Mouse (Mus musculus) CH12.LX (cell line): Measurements from ENCODE around the gene Arhgef12. TPM values are rescaled to one million over a fixed set of nuclear protein-coding genes. Genes with fewer than 3 reads are reported as not detected.

Experiments used
- DNase-seq: peaks from one replicate; pipeline ENCODE4 v3.0.0-alpha.2; 2013; ENCODE audit errors: extremely low read depth
- H3K27ac ChIP-seq: 2 replicates; pipeline ENCODE4 v1.5.1; 2012; ENCODE audit warnings: low read depth, mild to moderate bottlenecking, control low read depth, moderate library complexity; ENCODE audit not compliant: insufficient read depth
- H3K27me3 ChIP-seq: replicated peaks from 2 replicates; pipeline ENCODE3; 2012; ENCODE audit warnings: inconsistent platforms
- H3K36me3 ChIP-seq, 2 experiments: replicated peaks in 1 of 2; 2 replicates each; pipeline versions ENCODE3 to v1.6.1; 2012; ENCODE audit warnings: inconsistent platforms in 1 of 2, low read length in 1 of 2, mild to moderate bottlenecking in 1 of 2, mixed read lengths in 1 of 2, moderate library complexity in 1 of 2; ENCODE audit not compliant: control insufficient read depth in 1 of 2, insufficient read depth in 1 of 2
- H3K4me1 ChIP-seq, 2 experiments: 2 replicates each; pipeline ENCODE4 v1.6.1; 2012; ENCODE audit warnings: inconsistent platforms in 1 of 2, moderate library complexity in 1 of 2; ENCODE audit not compliant: insufficient read depth in 2 of 2, control insufficient read depth in 1 of 2
- H3K4me2 ChIP-seq: 2 replicates; pipeline ENCODE4 v1.6.1; 2012; ENCODE audit warnings: low read depth, mild to moderate bottlenecking, control low read depth; ENCODE audit not compliant: poor library complexity, insufficient read depth, severe bottlenecking
- H3K4me3 ChIP-seq, 3 experiments: fragments of 150-350 bp in 1 of 3; sonication (generic) in 1 of 3; replicated peaks in 1 of 3; 2 replicates each; pipeline versions ENCODE3 to v1.5.1; 2011 to 2012; ENCODE audit warnings: low read depth in 2 of 3, low read length in 2 of 3, mild to moderate bottlenecking in 2 of 3, moderate library complexity in 2 of 3, control low read depth in 1 of 3, improper control_type of control experiment in 1 of 3, inconsistent platforms in 1 of 3, mixed read lengths in 1 of 3; ENCODE audit not compliant: poor library complexity in 1 of 3
- H3K79me2 ChIP-seq: replicated peaks from 2 replicates; pipeline ENCODE4 v1.6.1; 2012; ENCODE audit warnings: mild to moderate bottlenecking, moderate library complexity; ENCODE audit not compliant: control insufficient read depth, poor library complexity, insufficient read depth, severe bottlenecking; ENCODE audit errors: extremely low read depth
- H3K9ac ChIP-seq: 2 replicates; pipeline ENCODE4 v1.6.1; 2012; ENCODE audit warnings: low read depth, mild to moderate bottlenecking, control low read depth, moderate library complexity; ENCODE audit not compliant: insufficient read depth
- H3K9me3 ChIP-seq: replicated peaks from 2 replicates; pipeline ENCODE3; 2012; ENCODE audit warnings: low read length, inconsistent platforms, mixed read lengths
- CTCF ChIP-seq, 2 experiments: IDR thresholded peaks in 1 of 2; conservative IDR thresholded peaks in 1 of 2; 2 replicates each; pipeline ENCODE4 v1.5.1; 2011 to 2012; ENCODE audit warnings: low read depth in 2 of 2, low read length in 2 of 2, improper control_type of control experiment in 1 of 2, inconsistent platforms in 1 of 2, mild to moderate bottlenecking in 1 of 2, moderate library complexity in 1 of 2
- HCFC1 ChIP-seq: IDR thresholded peaks from 2 replicates; pipeline ENCODE4 v1.6.1; 2012; ENCODE audit warnings: low read depth, mild to moderate bottlenecking, inconsistent platforms, low read length, improper control_type of control experiment
- IRF4 ChIP-seq: IDR thresholded peaks from 2 replicates; pipeline ENCODE4 v1.6.1; 2014; ENCODE audit warnings: low read depth, mild to moderate bottlenecking, inconsistent platforms, low read length, improper control_type of control experiment
- JUND ChIP-seq: conservative IDR thresholded peaks from 2 replicates; pipeline ENCODE4 v1.6.1; 2011; ENCODE audit warnings: low read depth, low read length, improper control_type of control experiment
- KAT2A ChIP-seq: IDR thresholded peaks from 2 replicates; pipeline ENCODE4 v1.6.1; 2012; ENCODE audit warnings: low read length, improper control_type of control experiment, inconsistent platforms; ENCODE audit not compliant: insufficient replicate concordance
- MAFK ChIP-seq: IDR thresholded peaks from 2 replicates; pipeline ENCODE4 v1.6.1; 2011; ENCODE audit warnings: low read length, improper control_type of control experiment; ENCODE audit not compliant: insufficient replicate concordance
- MAX ChIP-seq: IDR thresholded peaks from 2 replicates; pipeline ENCODE4 v1.6.1; 2011; ENCODE audit warnings: low read length, improper control_type of control experiment
- MAZ ChIP-seq: IDR thresholded peaks from 2 replicates; pipeline ENCODE4 v1.6.1; 2012; ENCODE audit warnings: low read depth, mild to moderate bottlenecking, inconsistent platforms, low read length, improper control_type of control experiment, moderate library complexity
- NELFE ChIP-seq: IDR thresholded peaks from 2 replicates; pipeline ENCODE4 v1.6.1; 2011; ENCODE audit warnings: low read depth, low read length, improper control_type of control experiment
- PAX5 ChIP-seq: IDR thresholded peaks from 2 replicates; pipeline ENCODE4 v1.6.1; 2012; ENCODE audit warnings: low read length, inconsistent platforms, mixed read lengths
- POLR2AphosphoS2 ChIP-seq: IDR thresholded peaks from 2 replicates; pipeline ENCODE4 v1.6.1; 2011; ENCODE audit warnings: low read depth, low read length, improper control_type of control experiment
- RAD21 ChIP-seq: IDR thresholded peaks from 2 replicates; pipeline ENCODE4 v1.6.1; 2011; ENCODE audit warnings: low read depth, mild to moderate bottlenecking, low read length, improper control_type of control experiment, moderate library complexity
- SMC3 ChIP-seq: IDR thresholded peaks from 2 replicates; pipeline ENCODE4 v1.6.1; 2011; ENCODE audit warnings: low read depth, low read length, improper control_type of control experiment
- UBTF ChIP-seq: IDR thresholded peaks from 2 replicates; pipeline ENCODE4 v1.6.1; 2012; ENCODE audit warnings: low read depth, mild to moderate bottlenecking, inconsistent platforms, low read length, improper control_type of control experiment, moderate library complexity
- USF1 ChIP-seq: IDR thresholded peaks from 2 replicates; pipeline ENCODE4 v1.6.1; 2014; ENCODE audit warnings: low read depth, mild to moderate bottlenecking, inconsistent platforms, low read length, improper control_type of control experiment
- ZC3H11A ChIP-seq: IDR thresholded peaks from 2 replicates; pipeline ENCODE4 v1.6.1; 2012; ENCODE audit warnings: low read depth, mild to moderate bottlenecking, inconsistent platforms, low read length, improper control_type of control experiment
- dilution Hi-C: fragments of 300-500 bp; cut with MboI; formaldehyde crosslinking; loops from 2 replicates; pipeline ENCODE4 v1.14.3; 2020; ENCODE audit warnings: low sequenced_read_pairs; ENCODE audit not compliant: extremely low pct_unique_long_range_greater_than_20kb, extremely low pct_ligation_motif_present
- in situ Hi-C: fragments of 300-500 bp; cut with MboI; formaldehyde crosslinking; loops from 3 replicates; pipeline ENCODE4 v1.14.3; 2019; ENCODE audit warnings: low sequenced_read_pairs, low pct_ligation_motif_present, low pct_unique_long_range_greater_than_20kb, mixed read lengths
- polyA plus RNA-seq: library from polyadenylated mRNA; unstranded; fragments of >175 nt; gene quantifications from 2 replicates; pipeline ENCODE4 v1.2.1, GENCODE M21; 2012; ENCODE audit warnings: low read depth; ENCODE audit not compliant: insufficient read length
- total RNA-seq, 2 experiments: library from RNA; depleted of rRNA; stranded (reverse); fragments of 300-350 nt in 1 of 2; fragments of >200 nt in 1 of 2; gene quantifications; 2 replicates each; pipeline ENCODE4 v1.2.3; 2012 to 2014

The Arhgef12 gene
- total and polyA plus RNA-seq, 3 experiments: 4.9 to 9.4 (median 8.7) TPM

- no peak overlapping the region for H3K4me3 ChIP-seq
- H3K9ac ChIP-seq: no peak overlapping the region
- H3K9me3 ChIP-seq: no peaks in the 10 kb centered on the region
- H3K4me1 ChIP-seq: no peaks in the 10 kb centered on the region
- H3K27me3 ChIP-seq: peaks cover 55% of the 10 kb centered on the region
- H3K79me2 ChIP-seq: no peaks in the 10 kb centered on the region
- no peak overlapping the region for H3K27ac ChIP-seq
- no peak for TF ChIP-seq IRF4
- TF ChIP-seq RAD21: no peak
- TF ChIP-seq CTCF (conservative IDR thresholded peaks at IDR 0.05 in 1 of 2, IDR thresholded peaks at IDR 0.05 in 1 of 2; ENCODE audit: low read depth in 2 of 2, low read length in 2 of 2): 0 out of 4 replicates have a peak, but pooled peaks of 1 of the 2 experiments have one; percentile 11
- TF ChIP-seq KAT2A: no peak
- H3K36me3 ChIP-seq: no peaks in the 10 kb centered on the region
- no peak overlapping the region for H3K4me2 ChIP-seq
- in situ Hi-C loops (loop anchor here (5.0 kb wide), 1 partner anchor 68 kb away; the partner anchor contains the start of gene Pou2f3), dilution Hi-C loops (no loop called here)
- no peak for DNase-seq
Measured at GRCm38 (mm10) chr9:43144206-43144810, 37.3 kb upstream of the Arhgef12 start.

GRCm38 (mm10) chr9:43141839-43142238 is 34.8 kb upstream of the Arhgef12 start:
- dilution Hi-C loops (no loop called here), in situ Hi-C loops (loop anchor here (5.0 kb wide), 1 partner anchor 70 kb away; the partner anchor contains the start of gene Pou2f3)
- TF ChIP-seq CTCF (conservative IDR thresholded peaks at IDR 0.05 in 1 of 2, IDR thresholded peaks at IDR 0.05 in 1 of 2; ENCODE audit: low read depth in 2 of 2, low read length in 2 of 2) (peak; percentile 74 to 93), PAX5 (no peak), MAZ (0 out of 2 replicates have a peak, but pooled peaks have one; percentile 55), SMC3 (peak; percentile 90), RAD21 (peak; percentile 85)
- no peak overlapping the region for H3K9ac ChIP-seq
- H3K4me3 ChIP-seq: no peak overlapping the region
- peak; percentile 52 for DNase-seq
- H3K79me2 ChIP-seq: no peaks in the 10 kb centered on the region
- H3K4me2 ChIP-seq: no peak overlapping the region
- H3K27me3 ChIP-seq: peaks cover 50% of the 10 kb centered on the region
- H3K36me3 ChIP-seq: no peaks in the 10 kb centered on the region
- no peaks in the 10 kb centered on the region for H3K4me1 ChIP-seq
- H3K9me3 ChIP-seq: no peaks in the 10 kb centered on the region
- H3K27ac ChIP-seq: no peak overlapping the region

- no peak overlapping the region for H3K4me3 ChIP-seq
- H3K4me2 ChIP-seq: no peak overlapping the region
- no peaks in the 10 kb centered on the region for H3K36me3 ChIP-seq
- no peak overlapping the region for H3K9ac ChIP-seq
- H3K79me2 ChIP-seq: no peaks in the 10 kb centered on the region
- dilution Hi-C loops: no loop called here
- no peak for DNase-seq
- peaks cover 10% of the 10 kb centered on the region for H3K27me3 ChIP-seq
- H3K27ac ChIP-seq: no peak overlapping the region
- in situ Hi-C loops: loop anchor here (10.0 kb wide), 1 partner anchor 151 kb away; no protein-coding TSS in a partner anchor
- TF ChIP-seq HCFC1 (no peak), MAZ (no peak), UBTF (no peak), POLR2AphosphoS2 (no peak), SMC3 (no peak), JUND (no peak), ZC3H11A (no peak), KAT2A (no peak), NELFE (no peak), RAD21 (no peak), USF1 (no peak), MAFK (no peak), MAX (no peak)
- no peaks in the 10 kb centered on the region for H3K4me1 ChIP-seq
- peaks cover 3% of the 10 kb centered on the region for H3K9me3 ChIP-seq
Measured at GRCm38 (mm10) chr9:43133525-43133924, 26.5 kb upstream of the Arhgef12 start.
